Mouse (Mus musculus): Measurements from ENCODE around the gene Npas3. TPM values are rescaled to one million over a fixed set of nuclear protein-coding genes. Genes with fewer than 3 reads are reported as not detected.

Gene Npas3
- polyA plus RNA-seq, 1 experiment from 2014 or later = 0.28 TPM

DNA sequence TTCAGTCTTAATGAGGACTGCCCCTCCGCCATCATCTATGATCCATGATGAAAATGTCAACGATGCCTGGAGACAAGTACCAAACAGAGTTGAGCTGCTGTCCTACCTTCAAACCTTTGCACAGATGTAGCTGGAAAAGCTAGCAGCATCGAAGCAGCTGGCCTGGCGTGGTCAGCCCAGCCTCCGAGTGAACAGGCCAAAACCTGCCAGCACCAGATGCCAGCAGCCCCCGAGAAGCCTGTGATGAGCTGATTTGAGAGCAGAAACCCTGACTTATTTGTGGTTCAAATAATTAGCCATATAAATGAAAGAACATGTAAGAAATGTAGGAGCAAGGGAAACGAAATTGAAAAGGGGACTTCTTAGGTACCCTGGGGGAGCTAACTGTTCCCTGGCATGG is 473.7 kb downstream of the Npas3 start:
- H3K4me1 ChIP-seq (replicated peaks; ENCODE audit: control insufficient read depth, insufficient read depth, low read length) = no peaks in the 10 kb centered on the region; the same call in 1 of the 2 replicates
- no peak overlapping the region for H3K4me3 ChIP-seq (ENCODE audit: low read length)
- H3K4me2 ChIP-seq (ENCODE audit: low read depth, low read length) = peak overlapping the region; percentile 22; the same call in 1 of the 2 replicates
- no peak for ATAC-seq (ENCODE audit: low read depth)
- no peak overlapping the region for H3K9ac ChIP-seq (ENCODE audit: low read length)
- 61% methylated on average over 7 of the region's 7 CpGs for WGBS
- H3K9me3 ChIP-seq (ENCODE audit: control insufficient read depth, low read length) = no peaks in the 10 kb centered on the region
- H3K27me3 ChIP-seq (ENCODE audit: control insufficient read depth, insufficient read depth, low read depth, low read length) = peaks cover 11% of the 10 kb centered on the region; the same call in 1 of the 2 replicates
- H3K36me3 ChIP-seq (ENCODE audit: control insufficient read depth, insufficient read depth, low read length) = no peaks in the 10 kb centered on the region
- no peak overlapping the region for H3K27ac ChIP-seq (ENCODE audit: low read length)

DNA sequence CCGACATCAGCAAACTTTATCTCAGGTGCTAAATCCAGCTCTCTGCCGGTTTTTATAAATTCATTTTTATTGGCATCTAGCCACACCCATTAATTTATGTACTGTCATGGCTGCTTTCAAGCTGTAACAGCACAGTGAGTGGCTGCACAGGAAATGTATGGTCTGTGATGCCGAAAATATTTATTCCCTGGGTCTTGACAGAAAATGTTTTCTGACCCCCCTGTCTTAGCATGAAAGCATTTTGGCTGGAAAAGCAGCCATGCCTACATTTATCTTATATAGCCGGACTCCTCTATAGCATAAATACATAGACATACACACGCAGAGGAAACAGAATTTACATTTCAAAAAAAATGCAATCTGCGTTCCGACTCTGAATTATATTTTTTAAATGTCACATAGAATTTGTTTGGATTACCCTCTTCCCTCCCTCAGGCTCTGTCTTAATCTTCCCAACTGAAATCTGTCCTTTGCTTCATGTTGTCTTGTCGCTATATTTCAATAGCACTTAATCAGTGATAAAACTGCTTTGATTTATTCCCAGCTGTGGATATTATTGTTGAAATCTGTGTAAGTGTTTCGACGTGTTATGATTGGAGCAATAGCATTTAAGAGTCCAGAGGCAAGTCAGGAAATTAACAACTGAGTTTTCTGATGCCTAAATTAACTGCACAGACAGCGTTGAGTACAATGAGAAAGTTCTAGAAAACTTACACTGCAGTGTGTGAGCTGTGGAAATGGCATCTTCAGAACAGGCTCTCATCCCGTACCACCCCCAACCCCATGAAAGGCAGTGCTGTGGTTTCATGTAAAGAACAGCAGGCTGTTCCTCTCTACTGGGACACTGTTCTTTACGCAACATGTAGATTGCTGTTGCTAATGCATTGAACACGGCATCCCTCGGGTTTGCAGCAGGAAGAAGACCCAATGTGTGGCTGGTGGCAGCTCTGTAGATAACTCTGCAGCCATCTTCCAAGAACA is 474.5 kb downstream of the Npas3 start:
- Histone ChIP-seq H3K9ac (ENCODE audit: low read length) (no peak overlapping the region), H3K27ac (ENCODE audit: low read length) (no peak overlapping the region), H3K27me3 (ENCODE audit: control insufficient read depth, insufficient read depth, low read depth, low read length) (peaks cover 11% of the 10 kb centered on the region; the same call in 1 of the 2 replicates), H3K9me3 (ENCODE audit: control insufficient read depth, low read length) (no peaks in the 10 kb centered on the region), H3K4me3 (ENCODE audit: low read length) (no peak overlapping the region), H3K4me1 (replicated peaks; ENCODE audit: control insufficient read depth, insufficient read depth, low read length) (no peaks in the 10 kb centered on the region; the same call in 1 of the 2 replicates), H3K4me2 (ENCODE audit: low read depth, low read length) (no peak overlapping the region; the same call in 1 of the 2 replicates), H3K36me3 (ENCODE audit: control insufficient read depth, insufficient read depth, low read length) (no peaks in the 10 kb centered on the region)
- 48% methylated on average over 15 of the region's 15 CpGs for WGBS
- peak; percentile 85 for ATAC-seq (ENCODE audit: low read depth)

DNA sequence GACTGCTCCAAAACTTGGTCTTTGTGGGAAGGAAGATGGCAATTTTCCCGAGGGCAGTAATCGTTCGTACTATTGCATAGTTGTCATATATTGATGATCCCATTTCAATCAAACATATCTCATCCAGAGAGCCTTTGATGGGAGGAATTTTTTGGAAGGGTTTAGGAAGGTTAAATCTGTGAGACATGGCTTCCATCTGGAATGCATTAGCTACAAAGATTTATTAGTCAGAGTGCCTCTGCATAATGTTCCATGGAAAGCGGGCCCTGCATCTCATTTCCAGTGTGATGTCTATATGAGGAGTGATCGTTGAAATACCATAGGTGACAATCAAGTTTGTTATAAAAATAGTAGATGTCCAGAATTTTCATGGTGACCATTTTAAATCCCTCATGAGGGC is 480.8 kb downstream of the Npas3 start:
- H3K4me3 ChIP-seq (ENCODE audit: low read length) = no peak overlapping the region
- H3K36me3 ChIP-seq (ENCODE audit: control insufficient read depth, insufficient read depth, low read length) = no peaks in the 10 kb centered on the region
- H3K9ac ChIP-seq (ENCODE audit: low read length) = no peak overlapping the region
- peaks cover 2% of the 10 kb centered on the region for H3K27me3 ChIP-seq (ENCODE audit: control insufficient read depth, insufficient read depth, low read depth, low read length)
- no peak overlapping the region for H3K4me2 ChIP-seq (ENCODE audit: low read depth, low read length)
- no peak for ATAC-seq (ENCODE audit: low read depth)
- H3K9me3 ChIP-seq (ENCODE audit: control insufficient read depth, low read length) = no peaks in the 10 kb centered on the region
- no peaks in the 10 kb centered on the region for H3K4me1 ChIP-seq (replicated peaks; ENCODE audit: control insufficient read depth, insufficient read depth, low read length)
- no peak overlapping the region for H3K27ac ChIP-seq (ENCODE audit: low read length)
- WGBS = 76% methylated on average over 5 of the region's 5 CpGs

DNA sequence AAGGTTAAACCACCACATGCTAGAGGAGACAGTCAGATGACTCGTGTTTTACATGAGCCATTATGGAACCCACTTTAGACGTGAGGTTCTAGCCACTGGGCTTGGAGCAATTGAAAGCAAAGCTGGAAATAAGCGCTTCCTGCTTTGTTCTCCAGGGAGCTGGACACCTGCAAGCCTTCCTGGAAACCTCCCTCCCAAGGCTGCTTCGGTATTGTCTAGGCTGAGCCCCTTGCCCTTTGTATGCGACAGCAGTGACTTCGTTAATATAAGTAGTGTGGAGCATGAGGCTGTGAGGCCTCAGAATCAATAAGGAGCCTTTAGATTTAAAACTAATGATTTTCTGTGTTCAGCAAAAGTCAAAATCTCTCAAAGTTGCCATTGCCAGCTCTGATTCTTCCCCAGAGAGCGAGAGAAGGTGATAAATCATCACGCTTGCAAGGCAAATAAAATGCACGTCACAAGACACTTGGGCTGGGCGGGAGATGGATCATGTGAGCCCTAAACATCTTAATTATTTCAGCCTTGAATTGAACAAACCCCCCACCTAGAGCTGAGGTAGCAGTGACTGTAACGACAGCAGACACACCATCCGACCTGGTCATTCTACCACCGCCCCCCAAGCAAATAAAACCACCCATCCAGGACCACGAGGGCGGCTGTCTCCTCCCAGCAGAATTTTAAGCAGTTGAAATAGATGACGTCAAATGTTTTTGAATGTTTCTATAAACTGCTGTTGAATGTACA is 490.2 kb downstream of the Npas3 start:
- H3K36me3 ChIP-seq (ENCODE audit: control insufficient read depth, insufficient read depth, low read length) = no peaks in the 10 kb centered on the region
- no peak overlapping the region for H3K9ac ChIP-seq (ENCODE audit: low read length)
- WGBS = 65% methylated on average over 16 of the region's 16 CpGs
- H3K27me3 ChIP-seq (ENCODE audit: control insufficient read depth, insufficient read depth, low read depth, low read length) = no peaks in the 10 kb centered on the region
- H3K4me2 ChIP-seq (ENCODE audit: low read depth, low read length) = no peak overlapping the region
- no peaks in the 10 kb centered on the region for H3K4me1 ChIP-seq (replicated peaks; ENCODE audit: control insufficient read depth, insufficient read depth, low read length)
- ATAC-seq (ENCODE audit: low read depth) = no peak
- H3K4me3 ChIP-seq (ENCODE audit: low read length) = no peak overlapping the region
- no peaks in the 10 kb centered on the region for H3K9me3 ChIP-seq (ENCODE audit: control insufficient read depth, low read length)
- no peak overlapping the region for H3K27ac ChIP-seq (ENCODE audit: low read length)

DNA sequence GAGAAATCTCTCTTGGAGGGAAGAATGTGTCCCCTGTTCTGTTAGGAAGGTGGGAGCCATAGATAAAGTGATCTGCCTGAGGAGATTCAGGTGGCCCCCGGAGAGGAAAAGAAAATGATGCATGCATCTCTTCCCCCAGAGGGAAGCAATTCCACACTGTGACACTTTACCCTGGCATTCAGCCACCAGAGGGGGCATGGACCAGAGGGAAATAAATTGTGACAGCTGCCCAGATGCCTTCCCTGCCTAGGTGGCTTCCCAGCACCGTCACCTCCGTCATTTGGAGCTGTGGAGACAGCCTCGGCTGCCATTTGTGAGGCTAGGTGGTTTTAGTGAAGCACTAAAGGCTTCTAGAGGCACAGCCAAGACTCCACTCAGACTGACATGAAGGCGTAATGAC is 498.2 kb downstream of the Npas3 start:
- Histone ChIP-seq H3K4me1 (replicated peaks; ENCODE audit: control insufficient read depth, insufficient read depth, low read length) (no peaks in the 10 kb centered on the region), H3K4me2 (ENCODE audit: low read depth, low read length) (no peak overlapping the region), H3K9me3 (ENCODE audit: control insufficient read depth, low read length) (no peaks in the 10 kb centered on the region), H3K9ac (ENCODE audit: low read length) (no peak overlapping the region), H3K4me3 (ENCODE audit: low read length) (no peak overlapping the region), H3K27ac (ENCODE audit: low read length) (no peak overlapping the region), H3K27me3 (ENCODE audit: control insufficient read depth, insufficient read depth, low read depth, low read length) (no peaks in the 10 kb centered on the region), H3K36me3 (ENCODE audit: control insufficient read depth, insufficient read depth, low read length) (no peaks in the 10 kb centered on the region)
- 50% methylated on average over 5 of the region's 5 CpGs for WGBS
- no peak for ATAC-seq (ENCODE audit: low read depth)

DNA sequence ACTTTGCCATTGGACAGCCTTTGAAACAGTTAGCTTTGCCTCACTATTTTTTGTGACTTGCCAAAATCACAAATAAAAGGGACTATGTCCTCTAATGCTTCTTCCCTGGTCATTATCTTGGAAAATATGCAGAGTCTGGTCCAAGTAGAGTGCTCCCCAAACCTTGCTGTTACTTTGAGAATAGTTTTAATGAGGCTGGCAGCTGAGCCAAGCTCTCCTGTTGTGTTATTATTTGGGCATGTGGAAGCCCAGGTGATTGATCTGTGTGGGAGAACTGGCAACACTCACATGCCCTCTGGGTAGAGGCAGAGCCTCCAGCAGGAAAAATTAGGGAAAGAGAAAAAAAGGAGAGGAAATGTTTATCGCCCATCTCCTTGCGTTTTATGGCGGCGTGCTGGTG is 500.9 kb downstream of the Npas3 start:
- H3K27ac ChIP-seq (ENCODE audit: low read length) = no peak overlapping the region
- WGBS = 81% methylated on average over 4 of the region's 4 CpGs
- no peak for ATAC-seq (ENCODE audit: low read depth)

DNA sequence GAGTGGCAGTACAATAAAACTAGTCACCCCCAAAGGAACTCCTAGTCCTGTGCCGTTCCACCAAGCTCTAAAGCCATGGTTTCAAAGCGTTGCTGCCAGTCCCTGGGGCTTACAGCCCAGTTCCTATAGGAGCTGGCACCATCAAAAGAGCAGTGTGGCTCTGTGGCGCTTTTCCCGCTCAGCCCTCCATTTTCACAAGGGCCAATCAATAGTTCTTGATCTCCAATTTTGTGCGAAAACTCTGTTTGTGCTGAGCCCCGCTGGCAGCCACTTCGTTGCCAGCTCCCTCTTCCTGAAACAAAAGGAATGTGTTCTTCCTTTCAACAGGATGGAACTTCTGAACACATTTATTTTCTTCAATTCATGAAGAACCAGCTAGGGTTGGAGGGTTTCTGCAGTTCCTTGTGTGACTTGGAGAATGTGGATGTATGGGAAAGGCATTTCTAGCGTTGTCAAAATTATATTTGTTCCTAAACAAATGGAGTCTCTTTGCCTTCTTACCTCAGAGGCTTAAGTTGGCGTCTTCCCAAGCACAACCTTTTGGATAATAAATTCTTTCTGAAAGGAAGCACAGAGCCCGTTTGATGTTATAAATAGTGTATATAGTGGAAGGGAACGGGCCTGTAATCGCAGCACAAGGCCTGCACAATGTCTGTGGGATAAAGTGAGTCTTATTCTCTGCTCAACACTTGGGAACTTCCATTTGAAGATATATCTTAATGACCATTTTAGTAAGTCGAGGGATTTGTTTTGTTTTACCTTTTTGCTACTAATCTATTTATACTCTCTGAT is 504.0 kb downstream of the Npas3 start:
- H3K4me2 ChIP-seq (ENCODE audit: low read depth, low read length) = no peak overlapping the region
- H3K9me3 ChIP-seq (ENCODE audit: control insufficient read depth, low read length) = no peaks in the 10 kb centered on the region
- H3K27ac ChIP-seq (ENCODE audit: low read length) = no peak overlapping the region
- H3K27me3 ChIP-seq (ENCODE audit: control insufficient read depth, insufficient read depth, low read depth, low read length) = no peaks in the 10 kb centered on the region
- H3K36me3 ChIP-seq (ENCODE audit: control insufficient read depth, insufficient read depth, low read length) = no peaks in the 10 kb centered on the region
- ATAC-seq (ENCODE audit: low read depth) = no peak
- H3K4me1 ChIP-seq (replicated peaks; ENCODE audit: control insufficient read depth, insufficient read depth, low read length) = no peaks in the 10 kb centered on the region
- 71% methylated on average over 13 of the region's 13 CpGs for WGBS
- no peak overlapping the region for H3K9ac ChIP-seq (ENCODE audit: low read length)
- H3K4me3 ChIP-seq (ENCODE audit: low read length) = no peak overlapping the region

More for the DNA sequence above, 500.9 kb downstream of the Npas3 start:
- Histone ChIP-seq H3K36me3 (ENCODE audit: control insufficient read depth, insufficient read depth, low read length) (no peaks in the 10 kb centered on the region), H3K27me3 (ENCODE audit: control insufficient read depth, insufficient read depth, low read depth, low read length) (no peaks in the 10 kb centered on the region), H3K4me1 (replicated peaks; ENCODE audit: control insufficient read depth, insufficient read depth, low read length) (no peaks in the 10 kb centered on the region), H3K4me3 (ENCODE audit: low read length) (no peak overlapping the region), H3K4me2 (ENCODE audit: low read depth, low read length) (no peak overlapping the region), H3K9me3 (ENCODE audit: control insufficient read depth, low read length) (no peaks in the 10 kb centered on the region), H3K9ac (ENCODE audit: low read length) (no peak overlapping the region)

DNA sequence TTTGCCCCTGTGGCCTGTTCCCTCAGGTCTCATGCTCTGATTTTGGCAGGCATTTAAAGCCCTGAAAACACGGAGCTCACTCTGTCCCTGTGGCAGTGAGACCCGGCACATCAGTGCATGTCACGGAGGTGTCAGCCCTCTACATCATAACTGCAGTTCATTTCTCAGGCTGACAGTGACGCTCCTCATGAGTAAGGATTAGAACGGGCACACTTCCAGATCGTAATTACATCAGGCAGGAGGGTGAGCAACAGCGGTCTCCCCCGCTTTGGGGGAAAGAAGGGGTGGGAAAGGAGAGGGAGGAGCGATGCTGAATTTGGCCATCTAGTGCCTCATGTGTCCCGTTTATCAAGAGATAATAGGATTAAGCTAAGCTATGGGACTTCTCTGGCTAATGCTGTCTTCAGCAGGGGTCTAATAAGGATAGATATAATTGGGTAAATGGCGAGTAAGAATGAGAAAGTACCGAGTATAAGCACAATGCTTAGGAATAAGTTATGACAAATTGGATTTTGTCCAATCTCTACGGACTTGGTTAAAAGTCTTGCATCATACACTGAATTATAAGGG is 505.0 kb downstream of the Npas3 start:
- Histone ChIP-seq H3K4me2 (ENCODE audit: low read depth, low read length) (no peak overlapping the region), H3K4me3 (ENCODE audit: low read length) (no peak overlapping the region), H3K27me3 (ENCODE audit: control insufficient read depth, insufficient read depth, low read depth, low read length) (no peaks in the 10 kb centered on the region), H3K4me1 (replicated peaks; ENCODE audit: control insufficient read depth, insufficient read depth, low read length) (no peaks in the 10 kb centered on the region), H3K27ac (ENCODE audit: low read length) (no peak overlapping the region), H3K9me3 (ENCODE audit: control insufficient read depth, low read length) (no peaks in the 10 kb centered on the region), H3K9ac (ENCODE audit: low read length) (no peak overlapping the region), H3K36me3 (ENCODE audit: control insufficient read depth, insufficient read depth, low read length) (no peaks in the 10 kb centered on the region)
- ATAC-seq (ENCODE audit: low read depth) = no peak
- 33% methylated on average over 13 of the region's 13 CpGs for WGBS
